Mouse (Mus musculus) cerebellum, postnatal 14 days (tissue): ENCODE results near the gene Tnni1.

ENCODE experiments used
- DNase-seq, 2 experiments: peaks; one replicate each; pipeline ENCODE4 v3.0.0; 2021; ENCODE audit warnings: mixed read lengths in 2 of 2

Tnni1 gene

DNA sequence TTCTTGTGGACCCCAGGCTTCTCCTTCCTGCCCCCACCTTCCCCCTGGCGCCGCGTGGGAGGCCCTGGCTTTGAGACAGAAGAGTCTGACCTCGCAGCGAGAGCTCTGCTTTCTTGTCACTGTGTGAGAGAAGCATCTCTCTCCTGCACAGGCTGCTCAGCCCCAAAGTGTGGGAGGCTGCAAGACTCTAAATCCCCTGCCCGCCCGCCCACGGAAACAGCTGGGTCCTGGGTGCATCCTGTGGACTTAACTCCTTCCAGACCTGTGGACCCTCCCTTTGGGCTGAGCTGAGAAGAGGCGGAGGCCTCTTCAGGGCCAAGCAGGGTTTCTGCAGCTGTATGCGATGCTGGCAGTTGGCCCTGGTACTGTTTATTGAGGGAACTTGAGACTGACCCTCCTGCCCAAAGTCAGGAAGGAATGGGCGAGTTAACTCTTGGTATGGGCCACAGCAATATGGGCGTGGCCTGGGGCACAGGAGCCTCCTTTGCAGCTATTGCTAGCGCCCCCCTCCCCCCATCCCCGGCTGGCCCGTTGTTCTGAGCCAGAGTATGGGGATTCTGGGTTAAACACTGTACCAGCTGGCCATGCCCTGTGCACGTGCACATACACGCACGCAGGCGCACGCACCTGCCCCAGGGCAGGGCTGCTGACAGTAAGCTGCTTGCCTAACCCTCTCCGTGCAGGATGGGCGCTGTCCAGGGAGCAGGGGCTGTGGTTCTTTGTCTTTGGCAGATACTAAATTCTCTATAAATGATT lies at the start of gene Tnni1:
Tnni1 (plus strand) TSS at position 655 of the 756 bp plus-strand sequence.
- peak in 1 of 2 experiments; percentile 40 for DNase-seq

DNA sequence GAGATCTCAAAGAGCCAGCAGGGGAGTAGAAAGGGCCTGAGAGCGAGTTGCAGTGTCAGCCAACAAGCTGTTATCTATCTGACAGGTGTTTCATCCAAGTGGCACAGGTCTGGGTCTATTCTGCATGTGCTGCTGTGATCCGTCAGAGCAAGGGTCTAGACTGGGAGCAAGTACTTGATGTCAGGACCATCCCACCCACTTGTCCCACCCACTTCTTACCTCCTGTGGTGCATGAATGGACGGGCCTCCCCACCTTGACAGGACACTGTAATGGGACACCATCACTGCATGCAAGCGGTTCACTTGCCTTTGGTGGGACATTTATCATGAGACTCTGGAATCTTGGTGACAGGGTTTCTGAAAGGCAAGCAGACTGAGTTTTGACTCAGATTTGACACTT lies 49.4 kb upstream of the Tnni1 start:
- DNase-seq: no peak

GRCm38 (mm10) chr1:135730296-135730695 lies 48.9 kb upstream of the Tnni1 start:
- no peak for DNase-seq

- no peak for DNase-seq
Measured at GRCm38 (mm10) chr1:135731393-135731792, 47.8 kb upstream of the Tnni1 start.

DNA sequence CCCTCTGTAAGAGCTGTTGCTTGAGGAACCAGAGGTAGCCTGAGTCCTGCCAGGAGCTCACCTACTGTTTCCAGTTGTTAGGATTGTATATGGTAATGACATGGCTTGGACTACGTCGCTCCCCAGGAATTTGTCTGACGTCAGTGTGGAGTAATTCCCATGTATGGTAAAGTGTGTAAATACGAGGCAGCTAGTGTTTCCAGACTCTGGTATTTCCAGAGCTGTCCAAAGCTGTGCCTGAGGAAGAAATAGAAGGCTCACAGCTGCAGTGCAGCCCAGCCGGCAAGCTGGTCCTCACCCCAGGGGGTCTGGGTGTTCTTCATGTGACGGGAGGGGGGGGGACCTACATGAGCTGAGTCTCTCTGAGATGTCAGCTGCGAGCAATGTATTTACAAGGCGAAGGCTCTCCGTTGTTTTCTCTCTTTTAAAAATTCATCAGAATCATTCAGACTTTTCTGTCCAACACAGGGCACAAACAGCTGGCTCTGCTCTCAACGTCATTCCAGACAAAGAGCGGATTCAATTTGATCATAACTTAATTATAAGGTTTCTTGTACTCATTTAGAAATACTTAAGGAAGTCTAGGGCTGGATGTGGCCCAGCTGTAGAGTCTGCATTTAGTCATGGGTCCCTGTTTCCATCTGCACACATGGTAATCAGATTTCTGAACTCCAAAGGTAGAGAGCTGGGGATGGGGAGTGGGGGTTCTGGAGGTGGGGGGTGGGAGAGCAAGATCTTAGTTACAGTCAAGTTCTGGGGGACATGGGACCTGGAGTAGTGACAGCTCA lies 47.1 kb upstream of the Tnni1 start:
- no peak for DNase-seq

DNA sequence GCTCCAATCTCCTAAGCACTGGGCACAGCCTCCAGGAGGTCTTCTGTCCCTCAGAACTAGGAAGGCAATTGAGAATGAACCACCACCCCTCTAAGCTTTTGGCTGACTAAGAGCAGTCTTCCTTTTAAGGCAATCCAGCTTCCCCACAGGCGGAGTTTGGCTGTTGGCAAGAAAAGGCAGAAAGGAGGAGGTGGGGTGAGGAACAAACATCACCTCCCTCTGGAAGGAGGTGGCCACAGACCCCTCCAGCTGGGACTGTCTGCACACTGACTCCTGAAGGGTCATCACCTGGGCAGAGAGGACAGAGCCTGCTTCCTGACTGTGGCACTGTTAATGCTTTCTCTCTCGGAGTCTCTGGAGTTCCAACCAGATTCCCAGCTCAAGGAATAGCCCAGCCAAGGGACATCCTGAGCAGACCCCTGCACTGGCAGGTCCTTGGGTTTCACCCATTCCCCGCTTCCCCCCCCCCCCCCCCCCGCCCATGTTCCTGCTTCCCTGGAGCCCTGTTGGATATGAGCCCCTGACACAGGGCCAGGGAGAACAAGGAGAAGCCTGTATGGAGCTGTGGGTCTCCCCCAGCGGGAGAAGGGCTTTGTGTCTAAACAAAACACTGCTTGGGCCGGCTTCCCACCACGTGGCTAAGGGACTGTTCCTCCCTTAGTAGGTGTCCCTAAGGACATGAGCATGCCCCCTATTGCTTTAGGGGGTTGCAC lies 44.9 kb upstream of the Tnni1 start:
- peak in 1 of 2 experiments; percentile 32 for DNase-seq

DNA sequence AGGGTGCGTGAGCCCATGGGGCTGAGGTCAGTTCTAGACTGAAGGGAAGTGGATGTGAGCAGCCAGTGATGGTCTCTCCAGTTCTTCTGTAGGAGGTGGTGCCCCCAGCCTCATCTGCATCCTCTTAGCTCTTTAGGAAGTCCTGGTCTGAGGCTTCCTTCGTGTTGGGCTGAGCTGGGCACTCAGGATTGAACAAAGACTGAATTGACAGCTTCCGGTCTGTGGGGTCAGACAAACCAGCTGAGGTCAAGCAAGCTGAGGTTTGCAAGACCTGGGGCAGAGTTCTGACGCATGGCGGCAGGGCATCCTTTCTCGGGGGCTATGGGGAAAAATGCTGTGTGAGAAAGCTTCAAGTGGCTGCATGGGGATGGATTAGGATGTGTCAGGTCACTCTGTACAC lies 43.8 kb upstream of the Tnni1 start:
- no peak for DNase-seq

GRCm38 (mm10) chr1:135744987-135745386 lies 34.2 kb upstream of the Tnni1 start:
- DNase-seq: no peak

DNA sequence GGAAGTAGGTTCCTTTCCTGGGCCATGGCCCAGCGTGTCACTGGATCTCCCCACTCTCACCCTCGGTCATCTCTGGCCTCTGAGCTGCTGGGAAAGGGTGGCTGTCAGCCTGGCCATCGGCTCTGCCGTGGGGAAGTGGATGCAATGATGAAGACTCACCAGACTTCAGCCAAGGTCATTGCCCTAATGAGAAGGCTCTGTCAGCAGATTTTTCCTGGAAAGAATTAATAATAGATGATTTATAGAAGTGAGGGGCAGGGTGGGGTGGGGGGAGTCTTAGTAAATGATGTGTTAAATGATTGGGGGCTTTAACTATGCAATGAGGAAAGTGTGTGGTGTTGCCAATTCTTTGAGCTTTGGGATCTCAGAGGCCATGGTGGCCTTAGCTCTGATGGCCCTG lies 33.0 kb upstream of the Tnni1 start:
- DNase-seq: no peak

DNA sequence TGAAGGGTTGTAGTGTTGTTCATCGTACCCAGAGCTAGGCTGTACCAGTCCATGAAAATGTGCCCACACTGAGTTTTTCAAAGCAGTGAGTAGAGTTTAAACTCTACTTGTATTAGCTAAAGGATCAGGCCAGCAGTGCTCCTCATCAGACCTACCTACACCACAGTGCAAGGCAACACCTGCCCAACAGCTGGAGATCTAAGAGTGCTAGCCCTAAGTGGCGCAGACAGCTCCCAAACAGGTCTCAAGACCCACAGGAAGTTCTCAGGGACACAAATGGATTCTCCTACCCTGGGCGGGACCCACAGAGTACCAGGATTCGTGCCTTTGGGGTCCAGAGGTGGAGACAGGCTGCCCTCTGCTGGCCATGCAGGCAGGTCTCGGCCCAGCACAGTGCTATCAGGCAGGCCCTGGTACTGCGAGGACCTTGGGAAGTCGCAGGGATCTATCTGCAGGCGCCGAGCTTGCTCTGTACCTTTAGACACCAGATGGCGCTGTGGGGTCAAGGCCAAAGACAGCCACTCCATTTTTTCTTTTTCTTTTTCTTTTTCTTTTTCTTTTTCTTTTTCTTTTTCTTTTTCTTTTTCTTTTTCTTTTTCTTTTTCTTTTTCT lies 26.4 kb upstream of the Tnni1 start:
- peak; percentile 95 to 98 for DNase-seq

- no peak for DNase-seq
Measured at GRCm38 (mm10) chr1:135755287-135755686, 23.9 kb upstream of the Tnni1 start.

DNA sequence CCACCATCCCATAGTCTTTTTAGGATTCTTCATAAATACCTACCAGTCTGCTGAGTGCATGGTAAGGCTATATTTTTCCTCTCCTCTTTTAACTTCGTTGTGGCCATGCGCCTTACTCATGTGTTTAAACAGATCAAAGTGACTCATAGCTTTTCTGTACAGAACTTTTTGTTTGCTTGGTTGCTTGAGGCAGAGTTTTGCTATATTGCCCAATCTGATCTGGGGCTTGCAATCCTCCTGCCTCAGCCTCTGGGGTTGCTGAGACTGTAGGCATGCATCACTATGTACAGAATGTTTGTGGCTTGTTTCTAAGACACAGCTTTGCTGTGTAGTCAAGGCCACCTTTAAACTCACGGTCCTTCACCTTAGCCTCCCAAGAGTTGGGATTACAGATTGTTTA lies 23.3 kb upstream of the Tnni1 start:
- no peak for DNase-seq

GRCm38 (mm10) chr1:135757287-135757686 lies 21.9 kb upstream of the Tnni1 start:
- DNase-seq: no peak

DNA sequence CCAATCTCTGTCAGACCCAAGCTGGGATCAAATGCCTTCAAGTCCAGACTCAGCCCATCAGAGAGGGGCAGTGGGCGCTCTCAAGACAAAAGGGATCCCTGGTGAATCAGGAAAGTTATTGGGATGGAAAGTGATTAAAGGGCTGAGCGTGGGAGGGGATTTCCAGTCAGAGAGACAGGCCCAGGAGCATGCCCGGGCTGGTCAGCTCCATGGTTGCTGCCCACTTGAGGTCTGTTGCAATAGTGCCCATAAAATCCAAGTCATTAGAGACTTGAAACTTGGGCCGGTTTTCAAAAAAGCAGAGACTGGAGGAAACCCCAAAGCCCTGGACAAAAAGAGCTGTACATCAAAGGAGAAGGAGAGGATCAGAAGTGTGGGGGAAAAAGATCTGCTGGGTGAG lies 19.5 kb upstream of the Tnni1 start:
- no peak for DNase-seq

- no peak for DNase-seq
Measured at GRCm38 (mm10) chr1:135760216-135760615, 19.0 kb upstream of the Tnni1 start.

- DNase-seq: no peak
Measured at GRCm38 (mm10) chr1:135761728-135762127, 17.5 kb upstream of the Tnni1 start.

DNA sequence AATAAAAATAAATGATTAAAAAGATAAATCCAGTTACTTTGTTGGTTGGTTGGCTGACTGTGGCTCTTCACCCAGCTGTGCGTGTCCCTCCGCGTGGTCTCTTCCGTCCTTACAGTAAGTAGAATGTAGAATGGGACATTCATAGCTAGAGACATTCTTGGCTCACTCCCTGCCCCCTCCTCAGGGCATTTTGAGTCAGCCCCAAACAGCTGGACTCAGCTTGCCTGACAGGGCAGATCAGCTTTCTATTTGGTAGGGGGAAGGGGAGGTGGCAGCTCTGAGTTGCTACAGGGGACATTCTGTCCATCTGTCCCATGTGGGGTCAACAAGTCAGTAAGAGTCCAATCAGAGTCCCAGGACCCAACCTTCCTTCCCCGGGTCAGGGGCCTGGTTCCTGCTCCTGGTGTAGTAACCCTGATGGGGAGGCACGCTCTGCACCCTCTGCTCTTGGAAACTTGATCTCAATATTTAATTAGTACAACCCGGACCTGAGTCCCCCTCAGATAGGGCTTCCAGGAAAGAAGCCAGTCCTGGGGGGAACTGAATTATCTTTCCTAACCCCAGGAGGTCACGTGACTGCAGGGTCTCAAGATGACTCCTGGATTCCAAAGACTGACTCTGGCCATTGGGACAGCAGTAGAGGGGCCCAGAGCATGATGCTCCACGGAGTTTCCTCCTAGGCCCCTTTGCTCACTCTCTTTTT lies 15.6 kb upstream of the Tnni1 start:
- no peak for DNase-seq

DNA sequence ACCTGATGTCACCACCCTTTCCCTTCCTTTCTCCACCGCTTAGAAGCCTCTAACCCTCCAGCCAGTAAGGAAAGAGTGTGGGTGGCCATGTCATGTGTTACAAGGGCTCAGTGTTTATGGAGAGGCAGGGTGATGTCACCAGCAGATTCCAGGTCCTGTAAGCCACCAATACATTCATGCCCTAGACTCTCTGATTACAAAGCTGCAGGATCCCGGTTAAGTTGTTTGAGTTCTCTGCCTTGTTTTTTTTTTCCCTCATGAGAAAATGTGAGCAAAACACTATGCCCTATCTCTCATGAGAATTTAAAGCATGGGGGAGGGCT lies 15.1 kb upstream of the Tnni1 start:
- DNase-seq: no peak

DNA sequence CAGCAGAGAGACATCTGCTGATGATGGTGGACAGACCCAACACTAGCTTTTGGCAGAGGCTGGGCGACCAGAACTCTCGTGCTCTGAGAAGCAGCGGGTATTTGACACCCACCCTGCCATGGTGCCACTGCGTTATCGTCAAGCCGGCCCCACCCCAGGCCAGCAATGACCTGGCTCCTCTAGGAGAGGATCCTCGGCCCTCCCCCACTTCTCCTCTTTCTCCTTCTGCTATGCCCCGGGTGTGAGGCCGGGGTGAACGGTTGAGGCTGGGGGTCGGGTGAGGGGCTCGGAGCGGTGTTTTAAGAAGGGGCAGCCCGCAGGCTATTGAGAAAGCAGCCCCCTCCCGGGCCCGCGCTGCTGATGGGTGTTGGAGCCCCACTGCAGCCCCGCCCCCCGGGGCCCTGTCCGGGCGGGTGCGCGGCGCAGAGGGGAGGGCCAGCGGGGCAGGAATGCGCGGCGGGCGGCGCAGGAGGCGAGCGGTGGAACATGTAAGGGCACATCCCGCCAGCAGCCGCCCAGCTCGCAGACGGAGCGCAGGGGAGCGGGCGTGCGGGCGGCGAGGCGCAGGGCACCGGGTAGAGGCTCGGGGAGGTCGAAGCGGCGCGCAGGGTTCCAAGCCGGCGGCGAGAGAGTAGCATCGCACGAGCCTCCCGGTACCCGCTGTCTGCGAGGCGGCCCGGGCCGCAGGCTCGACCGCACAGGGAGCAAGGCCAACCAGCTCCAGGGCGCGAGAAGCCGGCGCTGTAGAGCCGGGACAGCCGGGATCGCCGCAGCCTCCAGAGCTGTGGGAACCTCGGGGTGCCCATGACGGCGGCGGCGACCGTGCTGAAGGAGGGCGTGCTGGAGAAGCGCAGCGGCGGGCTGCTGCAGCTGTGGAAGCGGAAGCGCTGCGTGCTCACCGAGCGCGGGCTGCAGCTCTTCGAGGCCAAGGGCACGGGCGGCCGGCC lies 13.3 kb upstream of the Tnni1 start, which contains the start of gene Phlda3:
Phlda3 (plus strand) TSS at position 475 of the 947 bp plus-strand sequence.
- DNase-seq: peak; percentile 47 to 52

GRCm38 (mm10) chr1:135766592-135767306 lies 12.5 kb upstream of the Tnni1 start:
- DNase-seq: no peak
